Mouse (Mus musculus) activated CD4-positive, CD25-positive, alpha-beta regulatory T cell (primary cell): ENCODE data around the gene Vmn2r66. TPM values are rescaled to one million over a fixed set of nuclear protein-coding genes. Genes with fewer than 3 reads are reported as not detected.

Source experiments
- polyA plus RNA-seq, 2 experiments: library from polyadenylated mRNA; unstranded; fragments of 100-300 nt; shearing (Covaris generic); gene quantifications; one replicate each; pipeline ENCODE4 v1.2.1; 2017

Gene Vmn2r66
- under 1 TPM; 0.02 to 0.05 TPM for polyA plus RNA-seq

GRCm38 (mm10) chr7:85012168-85012567 is at the start of gene Vmn2r66:
Gene Vmn2r66 (minus strand): TSS chr7:85012268.

GRCm38 (mm10) chr7:84964015-84964414 is 48.1 kb downstream of the Vmn2r66 start, which contains the start of gene Vmn2r65:
Gene Vmn2r65 (minus strand): TSS chr7:84964115.

Other genes with a start within 250 kb of the Vmn2r66 start
- gene Olfr291, start 158.7 kb downstream of the Vmn2r66 start, polyA plus RNA-seq = not detected
- gene Vmn2r65, start 48.2 kb downstream of the Vmn2r66 start, polyA plus RNA-seq = not detected
- under 1 TPM in 1 of 2 experiments, not detected in 1; 0.06 TPM for gene Vmn2r67, start 143.7 kb upstream of the Vmn2r66 start, polyA plus RNA-seq
- gene Vmn2r68, start 225.5 kb upstream of the Vmn2r66 start, polyA plus RNA-seq = under 1 TPM in 1 of 2 experiments, not detected in 1; 0.11 TPM